Mouse (Mus musculus) activated CD4-positive, CD25-positive, alpha-beta regulatory T cell, adult 9 weeks (primary cell): ENCODE results near the gene Bag6. TPM values are rescaled to one million over a fixed set of nuclear protein-coding genes. Genes with fewer than 3 reads are reported as not detected.

Experiments
- polyA plus RNA-seq: library from polyadenylated mRNA; unstranded; fragments of 100-300 nt; shearing (Covaris generic); gene quantifications from one replicate; pipeline ENCODE4 v1.2.1, GENCODE M21; 2017

Bag6 gene
- polyA plus RNA-seq, 1 experiment from 2014 or later = 48.8 TPM

Other genes with a start within 250 kb of the Bag6 start
- gene C2, start 236.9 kb upstream of the Bag6 start, polyA plus RNA-seq = 2.3 TPM
- 38.7 TPM for gene Ehmt2, start 236.7 kb upstream of the Bag6 start, polyA plus RNA-seq
- not detected for gene Slc44a4, start 220.7 kb upstream of the Bag6 start, polyA plus RNA-seq
- 85.9 TPM for gene Neu1, start 203.9 kb upstream of the Bag6 start, polyA plus RNA-seq
- 54.2 TPM for gene Hspa1b, start 175.9 kb upstream of the Bag6 start, polyA plus RNA-seq
- gene Gm20481, start 165.3 kb upstream of the Bag6 start, polyA plus RNA-seq = 2.7 TPM
- 13.2 TPM for gene Hspa1a, start 163.0 kb upstream of the Bag6 start, polyA plus RNA-seq
- 0.17 TPM for gene Hspa1l, start 162.5 kb upstream of the Bag6 start, polyA plus RNA-seq
- gene Lsm2, start 153.3 kb upstream of the Bag6 start, polyA plus RNA-seq = 55.0 TPM
- gene Vars, start 134.2 kb upstream of the Bag6 start, polyA plus RNA-seq = 187 TPM
- gene Vwa7, start 118.6 kb upstream of the Bag6 start, polyA plus RNA-seq = 0.33 TPM
- gene Sapcd1, start 107.2 kb upstream of the Bag6 start, polyA plus RNA-seq = 0.82 TPM
- 1.5 TPM for gene Msh5, start 88.4 kb upstream of the Bag6 start, polyA plus RNA-seq
- gene Clic1, start 85.2 kb upstream of the Bag6 start, polyA plus RNA-seq = 661 TPM
- gene Ddah2, start 76.1 kb upstream of the Bag6 start, polyA plus RNA-seq = 2.2 TPM
- not detected for gene Ly6g6c, start 69.8 kb upstream of the Bag6 start, polyA plus RNA-seq
- gene Mpig6b, start 69.0 kb upstream of the Bag6 start, polyA plus RNA-seq = not detected
- not detected for gene Ly6g6e, start 58.3 kb upstream of the Bag6 start, polyA plus RNA-seq
- gene Ly6g6d, start 57.1 kb upstream of the Bag6 start, polyA plus RNA-seq = not detected
- not detected for gene Ly6g6f, start 49.6 kb upstream of the Bag6 start, polyA plus RNA-seq
- gene Abhd16a, start 45.9 kb upstream of the Bag6 start, polyA plus RNA-seq = 65.7 TPM
- not detected for gene Ly6g5c, start 26.9 kb upstream of the Bag6 start, polyA plus RNA-seq
- 3.8 TPM for gene Ly6g5b, start 19.8 kb upstream of the Bag6 start, polyA plus RNA-seq
- 58.5 TPM for gene Gpank1, start 13.7 kb upstream of the Bag6 start, polyA plus RNA-seq
- 341 TPM for gene Csnk2b, start 13.1 kb upstream of the Bag6 start, polyA plus RNA-seq
- gene D17H6S53E, start 8.8 kb upstream of the Bag6 start, polyA plus RNA-seq = 5.3 TPM
- not detected for gene Apom, start 3.1 kb upstream of the Bag6 start, polyA plus RNA-seq
- 28.9 TPM for gene Prrc2a, start 29.7 kb downstream of the Bag6 start, polyA plus RNA-seq
- gene Aif1, start 40.9 kb downstream of the Bag6 start, polyA plus RNA-seq = 4.8 TPM
- gene Lst1, start 53.3 kb downstream of the Bag6 start, polyA plus RNA-seq = 9.6 TPM
- gene Ltb, start 59.3 kb downstream of the Bag6 start, polyA plus RNA-seq = 1,484 TPM
- 56.7 TPM for gene Tnf, start 66.8 kb downstream of the Bag6 start, polyA plus RNA-seq
- gene Lta, start 70.2 kb downstream of the Bag6 start, polyA plus RNA-seq = 152 TPM
- gene Gm16181, start 85.7 kb downstream of the Bag6 start, polyA plus RNA-seq = 1.6 TPM
- gene Atp6v1g2, start 98.5 kb downstream of the Bag6 start, polyA plus RNA-seq = 6.4 TPM
- gene Nfkbil1, start 100.6 kb downstream of the Bag6 start, polyA plus RNA-seq = 16.8 TPM
- gene Ddx39b, start 106.6 kb downstream of the Bag6 start, polyA plus RNA-seq = 296 TPM
- 6,634 TPM for gene H2-D1, start 127.6 kb downstream of the Bag6 start, polyA plus RNA-seq
- 0.20 TPM for gene H2-Q1, start 185.2 kb downstream of the Bag6 start, polyA plus RNA-seq
- gene H2-Q2, start 207.1 kb downstream of the Bag6 start, polyA plus RNA-seq = 21.3 TPM
- 49.6 TPM for gene H2-Q4, start 244.4 kb downstream of the Bag6 start, polyA plus RNA-seq